Mouse (Mus musculus): ENCODE measurements around the gene Ugt1a7c. TPM values are rescaled to one million over a fixed set of nuclear protein-coding genes. Genes with fewer than 3 reads are reported as not detected.

The Ugt1a7c gene
- polyA plus RNA-seq, 1 experiment from 2014 or later, result 1.2 TPM

- peaks cover 46% of the 10 kb centered on the region for H3K9me3 ChIP-seq (replicated peaks)
- H3K9ac ChIP-seq, result no peak within 1 kb of the TSS
- no peaks in the 10 kb centered on the region for H3K36me3 ChIP-seq
- no peak within 1 kb of the TSS for H3K4me2 ChIP-seq
- ATAC-seq, result no peak
- H3K4me3 ChIP-seq, result no peak within 1 kb of the TSS
- no peak within 1 kb of the TSS for H3K27ac ChIP-seq
- no peaks in the 10 kb centered on the region for H3K27me3 ChIP-seq (replicated peaks)
- WGBS (ENCODE audit: insufficient replicate concordance), result 54% methylated on average over 8 of the region's 8 CpGs
- peaks cover 18% of the 10 kb centered on the region for H3K4me1 ChIP-seq
These were observed 117.0 kb downstream of the Ugt1a7c start, which contains the start of gene Ugt1a1 for GRCm38 (mm10) chr1:88211812-88212211. Gene Ugt1a1 (plus strand): TSS chr1:88211959.

GRCm38 (mm10) chr1:88212341-88213045 is 117.6 kb downstream of the Ugt1a7c start:
- Histone ChIP-seq H3K4me3 (no peak overlapping the region), H3K4me1 (peaks cover 11% of the 10 kb centered on the region), H3K4me2 (no peak overlapping the region), H3K9ac (no peak overlapping the region), H3K36me3 (no peaks in the 10 kb centered on the region), H3K9me3 (replicated peaks) (peaks cover 53% of the 10 kb centered on the region), H3K27me3 (replicated peaks) (no peaks in the 10 kb centered on the region), H3K27ac (no peak overlapping the region)
- no peak for ATAC-seq
- WGBS (ENCODE audit: insufficient replicate concordance), result 51% methylated on average over 8 of the region's 8 CpGs

- Histone ChIP-seq H3K36me3 (no peaks in the 10 kb centered on the region), H3K4me2 (no peak overlapping the region), H3K9me3 (replicated peaks) (peaks cover 55% of the 10 kb centered on the region), H3K9ac (no peak overlapping the region), H3K4me1 (peaks cover 6% of the 10 kb centered on the region; the same call in 1 of the 2 replicates), H3K27me3 (replicated peaks) (no peaks in the 10 kb centered on the region), H3K27ac (no peak overlapping the region), H3K4me3 (no peak overlapping the region)
- 56% methylated on average over 1 of the region's 1 CpGs for WGBS (ENCODE audit: insufficient replicate concordance)
- ATAC-seq, result no peak
These were observed 118.2 kb downstream of the Ugt1a7c start for GRCm38 (mm10) chr1:88213061-88213460.

- Histone ChIP-seq H3K4me1 (no peaks in the 10 kb centered on the region), H3K4me2 (no peak overlapping the region), H3K27me3 (replicated peaks) (no peaks in the 10 kb centered on the region), H3K4me3 (no peak overlapping the region), H3K27ac (no peak overlapping the region), H3K36me3 (no peaks in the 10 kb centered on the region), H3K9ac (no peak overlapping the region), H3K9me3 (replicated peaks) (peaks cover 55% of the 10 kb centered on the region)
- 65% methylated on average over 2 of the region's 2 CpGs for WGBS (ENCODE audit: insufficient replicate concordance)
- peak; percentile 9; the same call in 1 of the 2 replicates for ATAC-seq
These were observed 119.1 kb downstream of the Ugt1a7c start for GRCm38 (mm10) chr1:88213766-88214461.

- no peak overlapping the region for H3K4me2 ChIP-seq
- H3K36me3 ChIP-seq, result no peaks in the 10 kb centered on the region
- no peaks in the 10 kb centered on the region for H3K4me1 ChIP-seq
- WGBS (ENCODE audit: insufficient replicate concordance), result 62% methylated on average over 2 of the region's 2 CpGs
- peaks cover 55% of the 10 kb centered on the region for H3K9me3 ChIP-seq (replicated peaks)
- no peaks in the 10 kb centered on the region for H3K27me3 ChIP-seq (replicated peaks)
- ATAC-seq, result no peak
- no peak overlapping the region for H3K27ac ChIP-seq
- H3K9ac ChIP-seq, result no peak overlapping the region
- no peak overlapping the region for H3K4me3 ChIP-seq
These were observed 119.6 kb downstream of the Ugt1a7c start for GRCm38 (mm10) chr1:88214462-88214952.

GRCm38 (mm10) chr1:88215466-88216380 is 120.9 kb downstream of the Ugt1a7c start:
- Histone ChIP-seq H3K27me3 (replicated peaks) (no peaks in the 10 kb centered on the region), H3K4me2 (no peak overlapping the region), H3K9ac (no peak overlapping the region), H3K36me3 (no peaks in the 10 kb centered on the region), H3K9me3 (replicated peaks) (peaks cover 55% of the 10 kb centered on the region), H3K4me3 (no peak overlapping the region), H3K4me1 (no peaks in the 10 kb centered on the region), H3K27ac (no peak overlapping the region)
- ATAC-seq, result no peak
- WGBS (ENCODE audit: insufficient replicate concordance), result 57% methylated on average over 10 of the region's 10 CpGs

GRCm38 (mm10) chr1:88216551-88216950 is 121.7 kb downstream of the Ugt1a7c start:
- H3K36me3 ChIP-seq, result no peaks in the 10 kb centered on the region
- no peak overlapping the region for H3K4me3 ChIP-seq
- H3K4me1 ChIP-seq, result no peaks in the 10 kb centered on the region
- peaks cover 55% of the 10 kb centered on the region for H3K9me3 ChIP-seq (replicated peaks)
- ATAC-seq, result no peak
- H3K9ac ChIP-seq, result no peak overlapping the region
- H3K4me2 ChIP-seq, result no peak overlapping the region
- H3K27ac ChIP-seq, result no peak overlapping the region
- H3K27me3 ChIP-seq (replicated peaks), result no peaks in the 10 kb centered on the region
- WGBS (ENCODE audit: insufficient replicate concordance), result 45% methylated on average over 2 of the region's 2 CpGs

- H3K27ac ChIP-seq, result no peak overlapping the region
- no peak for ATAC-seq
- no peaks in the 10 kb centered on the region for H3K36me3 ChIP-seq
- no peak overlapping the region for H3K4me2 ChIP-seq
- H3K9ac ChIP-seq, result no peak overlapping the region
- WGBS (ENCODE audit: insufficient replicate concordance), result 47% methylated on average over 2 of the region's 2 CpGs
- no peaks in the 10 kb centered on the region for H3K27me3 ChIP-seq (replicated peaks)
- no peaks in the 10 kb centered on the region for H3K4me1 ChIP-seq
- H3K9me3 ChIP-seq (replicated peaks), result peaks cover 50% of the 10 kb centered on the region
- no peak overlapping the region for H3K4me3 ChIP-seq
These were observed 122.3 kb downstream of the Ugt1a7c start for GRCm38 (mm10) chr1:88217144-88217543.

GRCm38 (mm10) chr1:88217576-88217975 is 122.7 kb downstream of the Ugt1a7c start:
- no peak overlapping the region for H3K27ac ChIP-seq
- H3K4me3 ChIP-seq, result no peak overlapping the region
- no peak overlapping the region for H3K4me2 ChIP-seq
- peaks cover 46% of the 10 kb centered on the region for H3K9me3 ChIP-seq (replicated peaks)
- no peaks in the 10 kb centered on the region for H3K4me1 ChIP-seq
- 28% methylated on average over 3 of the region's 3 CpGs for WGBS (ENCODE audit: insufficient replicate concordance)
- no peaks in the 10 kb centered on the region for H3K36me3 ChIP-seq
- no peak overlapping the region for H3K9ac ChIP-seq
- ATAC-seq, result no peak
- no peaks in the 10 kb centered on the region for H3K27me3 ChIP-seq (replicated peaks)

GRCm38 (mm10) chr1:88218051-88218450 is 123.2 kb downstream of the Ugt1a7c start:
- no peaks in the 10 kb centered on the region for H3K36me3 ChIP-seq
- no peak for ATAC-seq
- H3K9me3 ChIP-seq (replicated peaks), result peaks cover 41% of the 10 kb centered on the region
- H3K27me3 ChIP-seq (replicated peaks), result no peaks in the 10 kb centered on the region
- H3K4me3 ChIP-seq, result no peak overlapping the region
- no peak overlapping the region for H3K4me2 ChIP-seq
- H3K4me1 ChIP-seq, result no peaks in the 10 kb centered on the region
- no peak overlapping the region for H3K9ac ChIP-seq
- H3K27ac ChIP-seq, result no peak overlapping the region
- WGBS (ENCODE audit: insufficient replicate concordance), result 61% methylated on average over 9 of the region's 9 CpGs

GRCm38 (mm10) chr1:88218591-88218990 is 123.7 kb downstream of the Ugt1a7c start:
- H3K27me3 ChIP-seq (replicated peaks), result no peaks in the 10 kb centered on the region
- no peak overlapping the region for H3K4me2 ChIP-seq
- H3K9ac ChIP-seq, result no peak overlapping the region
- H3K4me1 ChIP-seq, result no peaks in the 10 kb centered on the region
- no peak overlapping the region for H3K4me3 ChIP-seq
- 40% methylated on average over 4 of the region's 4 CpGs for WGBS (ENCODE audit: insufficient replicate concordance)
- no peak for ATAC-seq
- H3K27ac ChIP-seq, result no peak overlapping the region
- peaks cover 36% of the 10 kb centered on the region for H3K9me3 ChIP-seq (replicated peaks)
- H3K36me3 ChIP-seq, result no peaks in the 10 kb centered on the region

Data from liver, embryonic 12.5 days (tissue).